Mouse (Mus musculus) cerebellum, adult 2 months (tissue): ENCODE results near the gene Tbc1d10b.

ENCODE experiments used
- CTCF ChIP-seq: fragments of 200-500 bp; IDR thresholded peaks from 2 replicates; pipeline ENCODE4 v1.5.1; 2011; ENCODE audit warnings: low read depth, mild to moderate bottlenecking, control low read depth, low read length, moderate library complexity, borderline replicate concordance; ENCODE audit not compliant: insufficient read depth
- POLR2A ChIP-seq: fragments of 200-500 bp; IDR thresholded peaks from 2 replicates; pipeline ENCODE4 v1.6.1; 2011; ENCODE audit warnings: low read length, control low read depth, borderline replicate concordance; ENCODE audit not compliant: insufficient read depth

DNA sequence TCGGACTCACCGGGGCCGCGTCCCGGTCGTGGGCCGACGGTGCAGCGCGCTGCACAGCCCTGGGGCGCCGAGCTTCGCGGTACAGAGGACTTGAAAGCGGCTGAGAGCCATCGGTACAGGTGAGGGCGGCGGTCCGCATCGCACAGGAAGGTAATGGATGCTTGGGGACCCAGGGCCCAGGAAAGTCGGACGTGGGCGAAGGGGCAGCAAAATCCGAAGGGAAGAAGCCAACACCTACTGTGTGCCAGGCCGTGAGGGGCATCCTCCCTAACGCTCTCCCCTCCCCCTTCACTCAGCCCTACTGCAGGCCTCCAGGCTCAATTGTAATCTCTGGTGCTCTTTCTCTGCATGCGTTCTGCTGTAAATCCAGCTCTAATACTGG, 25.1 kb upstream of the Tbc1d10b start:
- TF ChIP-seq CTCF (no peak), POLR2A (no peak)
